Mouse (Mus musculus): ENCODE results near the gene Rtp4. TPM values are rescaled to one million over a fixed set of nuclear protein-coding genes. Genes with fewer than 3 reads are reported as not detected.

Gene Rtp4
- polyA plus RNA-seq, 1 experiment from 2014 or later = 3.0 TPM

DNA sequence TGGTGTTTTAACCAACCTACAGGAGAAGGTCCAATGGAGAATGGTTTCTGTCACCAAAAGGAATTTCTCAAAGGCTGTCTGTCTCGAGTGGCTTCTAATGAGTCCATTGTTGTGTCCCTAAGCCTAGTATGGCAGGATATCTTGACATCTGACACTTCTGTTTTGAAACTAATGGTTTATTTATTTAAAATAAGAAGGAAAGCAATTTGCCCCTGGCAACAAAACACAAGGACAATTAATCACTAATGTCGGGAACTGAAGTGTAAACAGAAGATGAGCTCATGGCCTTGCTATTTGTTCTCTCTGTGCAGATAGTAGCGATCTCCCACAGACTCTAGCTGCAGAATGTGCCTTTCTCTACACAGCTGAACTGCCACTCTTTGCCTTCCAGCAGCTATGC is 22.7 kb upstream of the Rtp4 start:
- 6% methylated on average over 3 of the region's 3 CpGs for WGBS
- Histone ChIP-seq H3K4me3 (no peak overlapping the region), H3K27me3 (no peaks in the 10 kb centered on the region), H3K9me3 (no peaks in the 10 kb centered on the region), H3K27ac (no peak overlapping the region), H3K9ac (no peak overlapping the region), H3K4me2 (replicated peaks) (no peak overlapping the region), H3K36me3 (no peaks in the 10 kb centered on the region), H3K4me1 (peaks cover 11% of the 10 kb centered on the region; the same call in 1 of the 2 replicates)
- no peak for ATAC-seq (ENCODE audit: insufficient number of reproducible peaks, insufficient read depth, low FRiP score, low TSS enrichment)

DNA sequence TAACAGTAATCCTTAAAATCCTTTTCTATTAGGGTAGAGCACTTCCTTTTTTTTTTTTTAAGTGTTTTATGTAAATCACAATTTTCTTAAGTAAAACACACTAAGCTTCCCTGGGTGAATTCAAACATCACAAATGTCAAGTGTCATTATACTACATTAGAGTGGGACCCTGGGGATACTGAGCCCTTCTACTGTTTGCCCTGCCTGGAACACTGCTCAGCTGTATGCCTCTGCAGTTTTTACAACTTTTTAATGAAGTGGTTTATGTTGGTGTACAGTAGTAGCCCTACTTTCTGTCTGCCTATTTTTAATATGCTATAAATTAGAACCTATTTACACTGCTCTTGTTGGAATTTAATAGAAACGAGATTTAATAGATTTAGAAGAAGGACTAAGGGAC is 22.2 kb upstream of the Rtp4 start:
- H3K9ac ChIP-seq = no peak overlapping the region
- no peak overlapping the region for H3K27ac ChIP-seq
- no peak overlapping the region for H3K4me3 ChIP-seq
- H3K27me3 ChIP-seq = no peaks in the 10 kb centered on the region
- H3K9me3 ChIP-seq = no peaks in the 10 kb centered on the region
- 60% methylated on average over 1 of the region's 1 CpGs for WGBS
- no peaks in the 10 kb centered on the region for H3K36me3 ChIP-seq
- peaks cover 11% of the 10 kb centered on the region; the same call in 1 of the 2 replicates for H3K4me1 ChIP-seq
- no peak overlapping the region for H3K4me2 ChIP-seq (replicated peaks)
- ATAC-seq (ENCODE audit: insufficient number of reproducible peaks, insufficient read depth, low FRiP score, low TSS enrichment) = no peak

DNA sequence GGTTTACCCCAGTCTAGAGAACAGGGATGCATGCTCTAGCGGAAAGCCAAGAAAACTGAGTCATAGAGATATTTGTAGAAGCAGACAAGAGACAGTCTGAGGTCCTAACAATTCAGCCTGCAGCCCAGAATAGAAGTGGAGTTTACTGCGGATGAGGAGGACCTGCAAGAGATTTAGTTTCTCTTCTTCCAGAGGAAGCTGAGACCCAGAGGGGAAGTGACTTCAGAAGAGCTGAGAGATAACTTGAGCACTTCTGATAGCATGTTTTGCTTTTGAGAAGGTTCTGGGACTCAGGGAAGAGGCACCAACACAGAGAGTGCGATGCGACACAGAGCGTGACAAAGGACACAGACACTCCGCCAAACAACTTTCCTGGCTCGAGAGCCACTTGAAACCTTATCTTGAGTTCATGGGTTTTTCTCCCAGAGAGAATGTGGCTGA is 21.4 kb upstream of the Rtp4 start:
- H3K27me3 ChIP-seq = no peaks in the 10 kb centered on the region
- ATAC-seq (ENCODE audit: insufficient number of reproducible peaks, insufficient read depth, low FRiP score, low TSS enrichment) = no peak
- no peaks in the 10 kb centered on the region for H3K36me3 ChIP-seq
- H3K27ac ChIP-seq = no peak overlapping the region
- peaks cover 11% of the 10 kb centered on the region; the same call in 1 of the 2 replicates for H3K4me1 ChIP-seq
- H3K4me3 ChIP-seq = no peak overlapping the region
- WGBS = 69% methylated on average over 7 of the region's 7 CpGs
- H3K9ac ChIP-seq = no peak overlapping the region
- H3K4me2 ChIP-seq (replicated peaks) = no peak overlapping the region
- no peaks in the 10 kb centered on the region for H3K9me3 ChIP-seq

DNA sequence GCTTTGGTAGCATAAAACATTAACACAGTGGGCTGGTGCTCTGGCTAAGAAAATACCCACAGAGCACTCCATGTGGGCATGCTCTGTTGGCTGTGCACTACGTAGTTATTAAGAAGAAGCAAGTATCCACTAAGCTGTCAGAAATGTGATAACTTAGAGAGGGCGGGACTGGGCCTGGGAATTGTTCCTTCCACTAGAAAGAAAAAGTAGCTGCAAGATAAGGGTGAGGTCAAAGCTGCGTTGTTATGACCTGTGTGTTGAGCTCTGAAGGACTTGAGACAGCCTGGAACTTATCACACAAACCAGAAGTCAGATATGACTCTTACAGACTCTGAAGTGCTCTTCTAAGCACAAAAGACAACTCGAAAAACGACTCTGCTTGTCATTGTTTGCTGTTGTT is 19.5 kb upstream of the Rtp4 start:
- no peak overlapping the region for H3K9ac ChIP-seq
- peaks cover 11% of the 10 kb centered on the region; the same call in 1 of the 2 replicates for H3K4me1 ChIP-seq
- no peak overlapping the region for H3K4me2 ChIP-seq (replicated peaks)
- H3K9me3 ChIP-seq = no peaks in the 10 kb centered on the region
- ATAC-seq (ENCODE audit: insufficient number of reproducible peaks, insufficient read depth, low FRiP score, low TSS enrichment) = no peak
- no peak overlapping the region for H3K4me3 ChIP-seq
- H3K27ac ChIP-seq = no peak overlapping the region
- no peaks in the 10 kb centered on the region for H3K36me3 ChIP-seq
- H3K27me3 ChIP-seq = no peaks in the 10 kb centered on the region
- WGBS = 78% methylated on average over 5 of the region's 5 CpGs

GRCm38 (mm10) chr16:23501288-23501687 is 18.8 kb upstream of the Rtp4 start:
- no peaks in the 10 kb centered on the region for H3K9me3 ChIP-seq
- ATAC-seq (ENCODE audit: insufficient number of reproducible peaks, insufficient read depth, low FRiP score, low TSS enrichment) = no peak
- H3K27ac ChIP-seq = no peak overlapping the region
- H3K4me2 ChIP-seq (replicated peaks) = no peak overlapping the region
- WGBS = 84% methylated on average over 2 of the region's 2 CpGs
- peaks cover 15% of the 10 kb centered on the region; the same call in 1 of the 2 replicates for H3K4me1 ChIP-seq
- no peak overlapping the region for H3K4me3 ChIP-seq
- no peak overlapping the region for H3K9ac ChIP-seq
- no peaks in the 10 kb centered on the region for H3K36me3 ChIP-seq
- no peaks in the 10 kb centered on the region for H3K27me3 ChIP-seq

- H3K27me3 ChIP-seq = no peaks in the 10 kb centered on the region
- ATAC-seq (ENCODE audit: insufficient number of reproducible peaks, insufficient read depth, low FRiP score, low TSS enrichment) = no peak
- WGBS = 77% methylated on average over 3 of the region's 3 CpGs
- no peak overlapping the region for H3K9ac ChIP-seq
- no peak overlapping the region for H3K4me2 ChIP-seq (replicated peaks)
- H3K4me3 ChIP-seq = no peak overlapping the region
- no peaks in the 10 kb centered on the region for H3K9me3 ChIP-seq
- H3K4me1 ChIP-seq = 0 out of 2 replicates have a peak, but pooled peaks cover 10% of the 10 kb centered on the region
- H3K27ac ChIP-seq = no peak overlapping the region
- no peaks in the 10 kb centered on the region for H3K36me3 ChIP-seq
Observed at GRCm38 (mm10) chr16:23502478-23502877, 17.6 kb upstream of the Rtp4 start.

DNA sequence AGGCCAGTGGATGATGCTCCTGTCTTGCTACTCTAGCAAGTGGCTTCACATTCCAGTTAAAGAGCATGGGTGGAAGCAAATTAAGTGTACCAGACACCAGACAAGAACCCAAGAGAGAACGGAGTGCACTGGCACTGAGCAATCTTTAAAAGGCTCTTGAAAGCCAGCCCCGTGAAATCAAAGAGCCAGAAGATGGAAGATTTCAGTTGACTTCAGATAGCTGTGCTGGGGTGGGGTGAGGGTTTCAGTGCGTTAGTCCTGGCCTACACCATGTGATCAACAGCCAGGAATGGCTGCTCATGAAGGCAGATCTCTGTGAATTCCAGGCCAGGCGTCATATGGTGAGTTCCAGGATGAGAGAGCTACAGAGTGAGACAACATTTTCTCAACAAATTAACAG is 16.7 kb upstream of the Rtp4 start:
- Histone ChIP-seq H3K27ac (no peak overlapping the region), H3K4me1 (0 out of 2 replicates have a peak, but pooled peaks cover 8% of the 10 kb centered on the region)

GRCm38 (mm10) chr16:23504320-23504744 is 15.8 kb upstream of the Rtp4 start:
- Histone ChIP-seq H3K4me3 (no peak overlapping the region), H3K36me3 (no peaks in the 10 kb centered on the region), H3K27me3 (no peaks in the 10 kb centered on the region), H3K9me3 (no peaks in the 10 kb centered on the region), H3K4me2 (replicated peaks) (no peak overlapping the region), H3K27ac (no peak overlapping the region), H3K4me1 (peaks cover 8% of the 10 kb centered on the region), H3K9ac (no peak overlapping the region)
- no peak for ATAC-seq (ENCODE audit: insufficient number of reproducible peaks, insufficient read depth, low FRiP score, low TSS enrichment)
- 19% methylated on average over 3 of the region's 3 CpGs for WGBS

More for the DNA sequence above, 16.7 kb upstream of the Rtp4 start:
- no peak overlapping the region for H3K4me3 ChIP-seq
- H3K9ac ChIP-seq = no peak overlapping the region
- no peaks in the 10 kb centered on the region for H3K36me3 ChIP-seq
- H3K9me3 ChIP-seq = no peaks in the 10 kb centered on the region
- H3K4me2 ChIP-seq (replicated peaks) = no peak overlapping the region
- no peaks in the 10 kb centered on the region for H3K27me3 ChIP-seq
- 70% methylated on average over 4 of the region's 4 CpGs for WGBS
- ATAC-seq (ENCODE audit: insufficient number of reproducible peaks, insufficient read depth, low FRiP score, low TSS enrichment) = no peak

- H3K27ac ChIP-seq = no peak overlapping the region
- no peak overlapping the region for H3K9ac ChIP-seq
- peaks cover 9% of the 10 kb centered on the region for H3K4me1 ChIP-seq
- H3K27me3 ChIP-seq = no peaks in the 10 kb centered on the region
- no peak overlapping the region for H3K4me2 ChIP-seq (replicated peaks)
- ATAC-seq (ENCODE audit: insufficient number of reproducible peaks, insufficient read depth, low FRiP score, low TSS enrichment) = no peak
- 28% methylated on average over 11 of the region's 11 CpGs for WGBS
- no peaks in the 10 kb centered on the region for H3K9me3 ChIP-seq
- H3K36me3 ChIP-seq = no peaks in the 10 kb centered on the region
- no peak overlapping the region for H3K4me3 ChIP-seq
Observed at GRCm38 (mm10) chr16:23505904-23506687, 14.0 kb upstream of the Rtp4 start.

DNA sequence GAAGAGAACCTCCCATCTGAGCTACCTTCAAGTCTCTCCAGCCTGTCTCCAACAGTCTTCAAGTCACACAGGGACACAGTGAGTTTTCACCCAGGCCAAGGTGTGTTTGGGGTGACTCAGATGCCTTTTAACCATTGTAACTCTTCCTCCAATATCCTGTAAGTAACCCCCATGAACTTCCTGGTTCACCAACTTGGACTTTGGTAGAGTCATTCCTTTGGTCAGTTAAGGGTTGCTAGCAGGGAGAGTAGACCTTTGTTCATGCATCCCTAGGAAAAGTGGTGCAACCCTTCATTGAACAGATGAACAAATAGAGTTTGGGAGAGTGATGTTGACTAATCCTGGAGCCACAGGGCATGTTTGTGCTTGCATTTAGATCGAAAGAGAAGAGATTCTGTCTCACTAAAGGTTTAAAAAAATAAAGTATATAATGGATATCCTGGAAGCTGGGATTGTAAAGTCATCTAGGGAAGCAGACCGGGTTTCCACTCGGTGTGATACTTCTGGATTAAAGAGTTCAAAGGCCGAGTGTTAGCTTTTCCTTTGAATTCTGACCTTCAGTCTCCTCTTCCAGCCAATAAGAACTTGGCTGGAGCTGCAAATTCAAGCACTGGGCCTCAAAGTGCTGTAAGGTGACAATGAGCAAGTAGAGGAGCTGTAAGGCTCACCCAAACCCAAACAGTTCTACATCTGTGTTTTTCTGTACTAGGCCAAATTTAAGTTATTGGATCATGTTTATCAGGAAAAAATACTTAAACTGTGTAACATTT is 8.7 kb upstream of the Rtp4 start:
- Histone ChIP-seq H3K9me3 (no peaks in the 10 kb centered on the region), H3K4me2 (replicated peaks) (no peak overlapping the region), H3K4me3 (no peak overlapping the region), H3K27ac (no peak overlapping the region), H3K9ac (no peak overlapping the region), H3K27me3 (no peaks in the 10 kb centered on the region), H3K36me3 (no peaks in the 10 kb centered on the region), H3K4me1 (peaks cover 5% of the 10 kb centered on the region)
- no peak for ATAC-seq (ENCODE audit: insufficient number of reproducible peaks, insufficient read depth, low FRiP score, low TSS enrichment)
- WGBS = 76% methylated on average over 4 of the region's 4 CpGs

GRCm38 (mm10) chr16:23513401-23513800 is 6.7 kb upstream of the Rtp4 start:
- H3K9me3 ChIP-seq = no peaks in the 10 kb centered on the region
- H3K4me2 ChIP-seq (replicated peaks) = no peak overlapping the region
- no peaks in the 10 kb centered on the region for H3K27me3 ChIP-seq
- peaks cover 14% of the 10 kb centered on the region for H3K4me1 ChIP-seq
- no peak overlapping the region for H3K27ac ChIP-seq
- no peak overlapping the region for H3K9ac ChIP-seq
- no peak for ATAC-seq (ENCODE audit: insufficient number of reproducible peaks, insufficient read depth, low FRiP score, low TSS enrichment)
- H3K36me3 ChIP-seq = no peaks in the 10 kb centered on the region
- H3K4me3 ChIP-seq = no peak overlapping the region
- WGBS = 80% methylated on average over 1 of the region's 1 CpGs

GRCm38 (mm10) chr16:23515766-23516165 is 4.3 kb upstream of the Rtp4 start:
- Histone ChIP-seq H3K27ac (no peak overlapping the region), H3K27me3 (no peaks in the 10 kb centered on the region), H3K4me1 (peaks cover 32% of the 10 kb centered on the region; the same call in 1 of the 2 replicates), H3K9ac (no peak overlapping the region), H3K36me3 (no peaks in the 10 kb centered on the region), H3K4me3 (no peak overlapping the region), H3K9me3 (no peaks in the 10 kb centered on the region), H3K4me2 (replicated peaks) (no peak overlapping the region)
- WGBS = 83% methylated on average over 3 of the region's 3 CpGs
- no peak for ATAC-seq (ENCODE audit: insufficient number of reproducible peaks, insufficient read depth, low FRiP score, low TSS enrichment)

All from embryonic facial prominence, embryonic 12.5 days (tissue).